Mouse (Mus musculus) heart, embryonic 15.5 days (tissue): ENCODE measurements around the gene Mr1. TPM values are rescaled to one million over a fixed set of nuclear protein-coding genes. Genes with fewer than 3 reads are reported as not detected.

ENCODE experiments used
- ATAC-seq: fragments of 200-750 bp; cut with Nextera tagmentation; replicated peaks from 2 replicates; pipeline ENCODE4 v1.8.0; 2017; ENCODE audit warnings: low read depth, moderate TSS enrichment; ENCODE audit not compliant: insufficient number of reproducible peaks, insufficient read depth, low FRiP score
- H3K27ac ChIP-seq: fragments of 300-500 bp; sonication (generic); 2 replicates; pipeline ENCODE4 v1.5.1; 2015; ENCODE audit warnings: mild to moderate bottlenecking, inconsistent platforms
- H3K27me3 ChIP-seq: fragments of 300-500 bp; sonication (generic); 2 replicates; pipeline ENCODE4 v1.6.1; 2015; ENCODE audit warnings: inconsistent platforms
- H3K36me3 ChIP-seq: fragments of 300-500 bp; sonication (generic); 2 replicates; pipeline ENCODE4 v1.6.1; 2015; ENCODE audit warnings: mild to moderate bottlenecking, inconsistent platforms
- H3K4me1 ChIP-seq: fragments of 300-500 bp; sonication (generic); replicated peaks from 2 replicates; pipeline ENCODE4 v1.6.1; 2015; ENCODE audit warnings: inconsistent platforms
- H3K4me2 ChIP-seq: fragments of 300-500 bp; sonication (generic); 2 replicates; pipeline ENCODE4 v1.6.1; 2015; ENCODE audit warnings: inconsistent platforms, mild to moderate bottlenecking, moderate library complexity
- H3K4me3 ChIP-seq: fragments of 300-500 bp; sonication (generic); 2 replicates; pipeline ENCODE4 v1.5.1; 2015; ENCODE audit warnings: mild to moderate bottlenecking, inconsistent platforms
- H3K9ac ChIP-seq: fragments of 300-500 bp; sonication (generic); 2 replicates; pipeline ENCODE4 v1.6.1; 2015; ENCODE audit warnings: mild to moderate bottlenecking, inconsistent platforms
- H3K9me3 ChIP-seq: fragments of 300-500 bp; sonication (generic); replicated peaks from 2 replicates; pipeline ENCODE4 v1.6.1; 2016; ENCODE audit warnings: inconsistent platforms
- WGBS: fragments of 180-500 bp; shearing (Covaris S2); methylation state at CpG from one replicate; pipeline ENCODE4 v1.1.7; 2015; ENCODE audit warnings: mixed read lengths; 5-methylcytosine and 5-hydroxymethylcytosine counted together
- polyA plus RNA-seq: library from polyadenylated mRNA; unstranded; fragments of >200 nt; fragmentation: Nextera tagmentation; extraction: Ambion mirVana; gene quantifications from 2 replicates; pipeline ENCODE4 v1.2.1, GENCODE M21; 2015

Mr1 gene
- polyA plus RNA-seq, 1 experiment from 2014 or later, result 6.6 TPM

DNA sequence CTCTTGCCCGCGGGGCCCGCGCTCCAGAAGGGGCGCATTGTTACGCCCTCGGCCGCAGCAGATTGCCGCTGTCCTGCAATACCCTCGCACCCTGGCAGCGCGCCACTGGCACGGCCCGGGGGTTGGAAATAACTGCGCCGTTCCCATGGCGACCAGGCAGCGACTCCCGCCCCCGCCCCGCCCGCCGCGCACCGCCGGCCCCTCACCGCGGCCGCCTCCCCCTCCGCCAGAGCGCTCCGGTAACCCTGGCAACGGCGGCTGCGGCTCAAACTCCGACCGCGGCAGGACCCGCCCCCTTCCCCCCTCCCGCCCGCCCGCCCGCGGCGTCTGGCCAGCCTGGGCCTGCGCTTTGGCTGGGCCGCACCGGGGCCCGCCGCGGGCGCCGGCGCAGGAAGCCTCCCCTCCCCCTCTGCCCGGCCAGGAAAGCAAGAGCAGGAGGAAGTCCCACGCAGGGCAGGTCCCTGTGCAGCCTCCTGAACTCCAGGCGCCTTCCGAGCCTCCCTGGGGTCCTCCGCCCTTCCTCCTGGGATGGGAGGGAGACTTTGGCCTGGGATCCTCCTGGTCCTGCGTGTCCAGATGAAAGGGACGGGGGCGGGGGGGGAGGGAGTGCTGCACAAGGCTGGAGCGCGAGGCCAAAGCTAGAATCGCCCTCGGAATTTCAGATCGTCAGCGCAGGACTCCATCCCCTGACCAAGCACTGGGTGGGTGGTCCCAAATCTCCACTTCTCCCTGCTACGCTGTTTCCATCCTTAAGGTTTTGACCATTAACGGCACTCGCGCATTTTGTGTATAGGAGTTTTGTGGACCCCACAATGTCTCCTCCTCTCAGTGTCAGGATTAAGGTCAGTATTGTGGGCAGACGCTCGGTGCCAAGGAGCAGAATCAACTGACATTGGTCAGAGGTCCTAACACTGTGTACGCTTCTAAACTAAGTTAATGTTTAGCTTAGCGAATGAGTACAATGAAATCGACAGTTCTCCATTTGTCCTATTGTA is 63.0 kb downstream of the Mr1 start:
- Histone ChIP-seq H3K9me3 (no peaks in the 10 kb centered on the region), H3K36me3 (no peaks in the 10 kb centered on the region), H3K27me3 (no peaks in the 10 kb centered on the region), H3K4me2 (peak overlapping the region; percentile 87), H3K4me1 (peaks cover 49% of the 10 kb centered on the region), H3K9ac (peak overlapping the region; percentile 70), H3K27ac (peak overlapping the region; percentile 93), H3K4me3 (peak overlapping the region; percentile 55)
- WGBS, result 1% methylated on average over 65 of the region's 77 CpGs
- ATAC-seq, result peak; percentile 93

DNA sequence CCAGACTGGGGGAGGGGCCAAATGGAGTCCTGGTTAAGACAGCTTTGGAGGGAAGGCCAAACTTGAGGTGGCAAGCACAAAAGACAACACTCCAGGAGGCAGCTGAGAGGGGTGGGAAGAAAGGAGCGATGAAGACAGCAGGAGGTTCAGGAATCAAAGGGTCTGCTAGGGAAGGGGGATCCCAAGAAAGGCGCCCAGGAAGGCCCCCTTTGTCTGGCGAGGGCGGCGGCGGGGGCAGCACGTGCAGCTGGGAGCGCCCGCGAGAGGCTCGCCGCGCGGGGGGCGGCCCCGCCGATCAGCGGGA is 63.7 kb downstream of the Mr1 start:
- H3K9ac ChIP-seq, result peak overlapping the region; percentile 70
- peak overlapping the region; percentile 55 for H3K4me3 ChIP-seq
- H3K4me2 ChIP-seq, result peak overlapping the region; percentile 87
- peak overlapping the region; percentile 93 for H3K27ac ChIP-seq
- 3% methylated on average over 18 of the region's 18 CpGs for WGBS
- no peaks in the 10 kb centered on the region for H3K9me3 ChIP-seq
- no peaks in the 10 kb centered on the region for H3K27me3 ChIP-seq
- no peaks in the 10 kb centered on the region for H3K36me3 ChIP-seq
- ATAC-seq, result peak; percentile 14
- peaks cover 49% of the 10 kb centered on the region for H3K4me1 ChIP-seq

DNA sequence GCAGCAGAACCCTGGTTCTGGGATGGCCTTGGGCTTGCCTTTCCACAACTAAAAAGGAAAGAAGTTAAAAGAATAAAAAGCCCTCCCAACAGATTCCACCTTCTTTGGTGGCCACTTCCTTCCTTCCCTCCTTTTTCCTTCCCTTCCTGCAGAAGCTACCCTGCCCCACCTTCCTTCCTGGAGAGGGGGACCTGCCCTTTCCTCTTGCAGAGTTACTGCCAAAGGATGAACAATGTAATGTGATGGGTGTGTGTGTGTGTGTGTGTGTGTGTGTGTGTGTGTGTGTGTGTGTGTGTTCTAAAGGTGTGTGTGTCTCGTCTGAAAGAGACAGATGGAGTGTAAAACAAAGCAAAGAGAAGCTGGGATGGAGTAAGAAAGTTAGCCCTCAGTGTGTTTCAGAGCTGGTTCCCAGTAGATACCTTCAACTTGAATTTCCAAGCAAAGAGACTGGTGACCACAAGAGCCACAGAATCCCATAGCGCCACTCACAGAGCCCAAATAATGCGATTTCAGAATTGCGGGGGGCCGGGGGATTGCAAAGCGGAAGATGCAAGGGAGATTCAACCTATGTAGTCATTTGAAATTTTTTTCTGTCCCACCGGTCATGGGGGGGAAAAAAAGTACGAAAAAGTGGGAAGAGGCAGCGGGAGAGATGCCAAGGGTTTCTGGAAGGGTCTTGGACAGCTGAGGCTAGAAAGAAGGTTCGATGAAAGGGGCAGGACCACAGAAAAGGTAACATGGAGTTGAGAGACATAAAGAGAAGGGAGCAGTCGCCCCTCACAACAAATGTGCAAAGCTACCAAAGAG is 64.3 kb downstream of the Mr1 start:
- peaks cover 51% of the 10 kb centered on the region for H3K4me1 ChIP-seq
- peak overlapping the region; percentile 55 for H3K4me3 ChIP-seq
- peak overlapping the region; percentile 87 for H3K4me2 ChIP-seq
- no peaks in the 10 kb centered on the region for H3K27me3 ChIP-seq
- no peak for ATAC-seq
- 20% methylated on average over 11 of the region's 11 CpGs for WGBS
- H3K36me3 ChIP-seq, result no peaks in the 10 kb centered on the region
- peak overlapping the region; percentile 70 for H3K9ac ChIP-seq
- peak overlapping the region; percentile 93 for H3K27ac ChIP-seq
- no peaks in the 10 kb centered on the region for H3K9me3 ChIP-seq

DNA sequence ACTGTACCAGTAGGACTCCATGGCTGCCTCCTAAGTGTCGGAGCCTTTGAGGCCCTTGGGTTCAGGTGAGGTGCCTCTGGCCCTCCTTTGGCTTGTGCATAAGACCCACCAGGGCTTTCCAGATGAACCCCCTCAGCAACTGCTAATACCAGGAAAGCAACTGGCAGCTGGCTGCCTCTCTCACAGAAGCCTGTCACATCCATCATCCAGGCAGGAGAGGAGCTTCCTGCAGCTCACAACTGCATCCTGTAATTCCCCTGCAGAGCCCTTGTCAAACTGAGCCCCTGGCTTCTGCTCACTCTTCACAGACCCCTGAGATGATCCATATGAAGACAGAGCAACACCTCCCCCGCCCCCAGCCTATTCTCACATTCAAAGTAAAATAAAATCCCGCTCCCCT is 68.9 kb downstream of the Mr1 start:
- Histone ChIP-seq H3K27me3 (no peaks in the 10 kb centered on the region), H3K27ac (no peak overlapping the region), H3K9ac (no peak overlapping the region), H3K36me3 (no peaks in the 10 kb centered on the region), H3K4me2 (no peak overlapping the region), H3K9me3 (no peaks in the 10 kb centered on the region), H3K4me3 (no peak overlapping the region), H3K4me1 (peaks cover 15% of the 10 kb centered on the region)
- 74% methylated on average over 3 of the region's 3 CpGs for WGBS
- ATAC-seq, result no peak

Other genes starting within 250 kb of the Mr1 start
- 5.0 and 5.5 TPM in 2 replicates for gene Ier5, start 47.2 kb downstream of the Mr1 start, polyA plus RNA-seq
- gene Stx6, start 11.9 kb upstream of the Mr1 start, polyA plus RNA-seq, result 47.7 and 57.0 TPM in 2 replicates
- 8.0 and 9.4 TPM in 2 replicates for gene BC034090, start 97.6 kb upstream of the Mr1 start, polyA plus RNA-seq